Mouse (Mus musculus) urinary bladder, postnatal 25 days (tissue): Measurements from ENCODE around the gene Tmem86a.
"Not testable (repeated sequence)": the region's sequence is repeated elsewhere in the genome, so short reads cannot be mapped to it uniquely, and the experiment has no call there.

ENCODE experiments used
- DNase-seq: peaks from one replicate; pipeline ENCODE4 v3.0.0; 2022; ENCODE audit warnings: low spot score

Tmem86a gene

DNA sequence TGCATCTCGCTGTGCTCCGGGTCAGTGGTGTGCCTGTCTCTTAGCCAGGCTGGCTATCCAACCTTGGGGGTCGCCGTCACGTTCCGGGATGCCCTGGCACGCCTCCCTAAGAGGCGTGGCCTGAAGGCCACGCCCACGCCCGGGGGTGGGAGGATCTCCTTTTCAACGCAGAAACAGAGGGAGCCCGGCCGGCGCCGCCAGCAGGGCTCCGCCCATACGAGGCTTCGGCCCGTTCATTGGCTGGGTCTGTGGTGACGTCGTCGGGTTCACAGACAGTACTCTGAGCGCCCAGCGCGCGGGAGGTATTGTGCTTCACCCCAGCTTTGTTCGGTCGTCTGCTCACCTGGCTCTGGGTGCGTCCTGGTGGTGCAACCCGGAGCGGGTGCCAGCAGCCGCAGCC, at the start of gene Tmem86a:
TSS of gene Tmem86a (plus strand) at position 236 of the 400 bp plus-strand sequence.
- DNase-seq: peak; percentile 86

DNA sequence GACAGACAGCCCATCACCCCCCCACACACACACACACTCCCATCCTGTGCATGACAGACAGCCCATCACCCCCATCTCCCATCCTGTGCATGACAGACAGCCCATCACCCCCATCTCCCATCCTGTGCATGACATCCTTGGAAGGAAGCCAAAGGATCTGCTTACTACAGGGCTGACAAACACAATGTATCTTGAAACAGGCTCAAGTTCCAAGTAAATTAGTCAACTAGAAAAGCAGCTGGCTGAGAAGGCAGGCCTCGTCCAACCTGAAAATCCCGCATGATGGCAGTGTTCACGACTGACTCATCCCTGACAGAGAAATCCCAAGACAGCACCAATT, 49.8 kb upstream of the Tmem86a start:
- no peak for DNase-seq

DNA sequence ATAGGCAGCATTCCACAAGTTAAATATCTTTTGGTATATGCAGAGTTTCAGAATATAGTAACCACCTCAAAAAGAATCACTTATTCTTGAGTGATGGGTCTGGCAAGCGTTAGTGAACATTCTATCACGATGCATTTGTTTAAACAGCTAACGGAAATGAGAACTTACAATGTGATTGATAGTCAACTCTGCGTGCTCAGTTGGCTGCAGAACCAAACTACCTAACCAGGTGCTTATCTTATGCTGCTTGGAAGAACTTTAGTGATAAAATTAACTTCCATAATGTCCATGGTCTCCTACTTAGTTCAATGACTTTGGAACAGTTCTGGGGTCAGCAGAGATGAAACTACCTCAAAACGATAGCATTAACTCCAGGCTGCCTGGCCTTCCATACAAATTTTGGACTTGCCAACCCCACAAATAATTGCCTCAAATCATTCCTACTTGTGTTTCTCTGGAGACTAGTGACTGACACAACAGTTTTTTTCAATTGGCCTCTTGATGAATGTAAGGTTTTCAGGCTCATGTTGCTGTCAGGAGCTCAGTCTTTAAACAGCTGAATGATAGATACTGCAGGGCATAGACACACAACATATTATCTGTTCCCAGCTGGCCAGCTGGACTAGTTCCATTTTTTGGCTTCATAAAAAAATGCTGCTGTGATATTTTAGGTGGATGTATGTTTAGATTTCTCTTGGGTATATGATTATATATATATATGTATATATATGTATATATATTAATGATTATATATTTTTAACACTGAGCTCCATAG, 49.1 kb upstream of the Tmem86a start:
- DNase-seq: no peak

DNA sequence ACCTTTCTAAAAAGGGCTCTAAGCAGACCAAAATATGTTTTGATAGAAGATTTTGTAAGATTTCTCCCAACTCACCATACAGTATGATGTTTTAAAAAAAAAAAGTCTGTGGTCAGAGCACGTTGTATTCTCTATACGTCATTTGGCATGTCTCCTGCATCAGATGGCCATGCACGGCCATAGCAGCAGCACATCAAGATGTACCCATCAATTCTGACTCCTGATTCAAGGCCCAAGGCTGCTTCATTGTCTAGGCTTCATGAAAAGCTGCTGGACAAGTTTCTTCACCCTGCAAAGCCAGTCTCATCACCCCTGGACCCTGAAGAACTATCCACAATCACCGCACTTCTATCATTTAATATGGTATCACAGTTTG, 48.5 kb upstream of the Tmem86a start:
- DNase-seq: no peak

DNA sequence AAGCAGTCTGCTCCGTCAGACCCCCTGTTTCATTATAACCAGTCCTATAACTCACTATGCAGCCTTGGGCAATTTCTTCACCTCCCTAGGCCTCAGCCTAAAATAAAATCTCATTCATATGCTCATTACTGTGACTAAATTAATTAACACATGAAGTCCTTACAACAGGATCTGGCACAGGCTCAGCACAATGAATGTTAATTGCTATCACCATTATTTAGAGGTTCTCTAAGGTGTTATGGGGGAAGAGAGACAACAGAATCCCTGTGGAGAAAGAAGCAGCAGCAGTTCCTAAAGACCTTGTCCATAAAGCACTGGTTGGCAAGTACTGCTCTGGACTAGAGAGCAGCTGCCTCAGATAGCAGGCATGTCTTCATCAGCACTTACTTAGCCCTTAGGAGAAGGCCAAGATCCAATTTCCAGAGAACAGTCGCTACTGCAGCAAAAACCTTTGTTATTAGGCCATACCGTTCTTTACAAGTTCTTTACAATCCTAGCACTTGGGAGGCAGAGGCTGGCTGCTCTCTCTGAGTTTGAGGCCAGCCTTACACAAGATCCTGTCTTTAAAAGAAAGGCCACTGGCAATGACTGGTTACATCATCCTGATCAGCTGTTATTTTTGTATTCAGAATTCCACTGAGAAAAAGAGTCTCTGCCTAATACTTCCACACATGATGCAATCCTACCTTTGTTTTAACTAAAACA, 46.8 kb upstream of the Tmem86a start:
- no peak for DNase-seq

DNA sequence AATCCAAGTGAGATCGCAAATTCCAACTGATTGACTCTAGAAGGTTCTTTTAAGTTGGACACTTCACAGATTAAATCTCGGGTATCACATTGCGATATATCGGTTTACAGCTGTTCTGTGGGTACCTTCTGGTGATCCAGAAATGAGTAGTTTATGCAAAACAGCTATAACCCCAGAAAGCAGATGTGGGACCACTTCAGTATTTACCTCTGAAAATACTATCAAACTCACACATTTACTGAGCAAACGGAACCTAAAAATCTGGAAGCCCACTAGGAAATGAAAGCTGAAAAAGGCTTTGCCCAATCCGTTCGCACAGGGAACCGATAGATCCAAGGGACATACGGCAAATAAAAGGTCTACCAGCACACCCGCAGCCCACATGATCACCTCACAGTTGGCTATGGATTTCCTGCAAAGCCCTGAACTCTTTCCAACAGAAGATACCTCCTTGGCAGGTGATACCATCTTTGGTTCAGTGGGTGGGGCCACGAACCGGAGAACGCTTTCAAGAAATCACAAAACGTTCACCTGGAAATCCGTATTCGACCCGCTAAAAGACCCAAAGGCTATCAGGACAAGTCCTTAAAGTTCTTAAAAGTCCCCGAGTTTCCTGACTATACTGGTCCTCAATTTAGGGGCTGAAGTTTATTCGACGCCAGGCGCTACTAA, 43.2 kb upstream of the Tmem86a start:
- no peak for DNase-seq

DNA sequence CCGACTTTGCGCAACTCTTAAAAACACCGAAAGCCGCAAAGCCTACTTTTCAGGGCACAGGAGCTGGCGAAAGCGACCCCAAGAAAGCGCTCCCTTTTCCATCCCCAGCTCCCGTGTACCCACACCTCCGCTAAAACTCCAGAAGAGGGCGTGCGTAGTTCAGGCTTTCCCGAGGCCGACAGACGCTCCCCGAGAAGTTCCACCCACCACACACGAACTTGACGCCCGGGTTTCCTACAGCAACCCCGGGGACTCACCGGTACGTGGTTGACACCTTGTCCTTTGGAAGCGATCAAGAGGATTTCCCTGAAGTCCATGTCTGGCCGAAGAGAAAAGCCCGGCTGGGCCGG, 42.6 kb upstream of the Tmem86a start:
- DNase-seq: no peak

DNA sequence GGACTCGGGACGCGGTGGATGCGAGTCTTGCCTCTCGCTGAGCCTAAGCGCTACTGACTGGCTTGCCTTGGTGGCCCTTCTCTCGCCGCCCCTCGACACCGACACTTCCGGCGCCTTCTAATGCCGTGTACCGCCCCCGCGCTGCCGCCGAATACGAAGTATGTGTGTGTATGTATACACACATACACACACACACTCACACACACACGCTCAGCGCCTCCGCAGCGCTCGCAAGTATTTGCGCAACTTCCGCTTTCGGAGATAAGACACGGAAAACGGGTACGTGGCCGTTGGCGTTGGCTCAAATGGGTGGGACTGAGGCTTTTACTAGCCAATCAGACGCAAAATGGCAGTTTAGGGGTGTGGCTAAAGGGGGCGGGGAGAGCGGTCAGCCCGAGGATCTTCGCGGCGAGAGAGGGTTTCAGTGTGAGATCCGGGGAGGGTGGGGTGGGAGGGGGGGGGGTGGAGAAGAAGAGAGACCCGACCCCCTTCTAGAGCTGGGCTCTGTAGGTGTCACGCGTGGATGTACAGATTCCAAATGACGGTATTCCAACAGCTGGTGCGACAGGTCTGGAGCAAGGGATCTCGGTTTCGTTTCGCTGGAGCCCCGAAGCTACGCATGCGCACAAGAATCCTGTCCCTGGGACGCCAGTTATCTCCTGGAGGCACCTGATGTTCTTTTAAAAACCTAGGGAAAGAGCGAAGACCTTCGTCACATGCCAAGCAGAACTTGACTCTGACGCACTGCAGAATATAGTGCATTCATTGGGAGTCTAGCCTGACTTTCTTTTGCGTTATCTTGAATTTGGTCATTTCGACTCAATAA, 42.0 kb upstream of the Tmem86a start, which contains the start of gene Spty2d1:
TSS of gene Spty2d1 (minus strand) at position 244 of the 826 bp plus-strand sequence.
- peak; percentile 98 for DNase-seq

DNA sequence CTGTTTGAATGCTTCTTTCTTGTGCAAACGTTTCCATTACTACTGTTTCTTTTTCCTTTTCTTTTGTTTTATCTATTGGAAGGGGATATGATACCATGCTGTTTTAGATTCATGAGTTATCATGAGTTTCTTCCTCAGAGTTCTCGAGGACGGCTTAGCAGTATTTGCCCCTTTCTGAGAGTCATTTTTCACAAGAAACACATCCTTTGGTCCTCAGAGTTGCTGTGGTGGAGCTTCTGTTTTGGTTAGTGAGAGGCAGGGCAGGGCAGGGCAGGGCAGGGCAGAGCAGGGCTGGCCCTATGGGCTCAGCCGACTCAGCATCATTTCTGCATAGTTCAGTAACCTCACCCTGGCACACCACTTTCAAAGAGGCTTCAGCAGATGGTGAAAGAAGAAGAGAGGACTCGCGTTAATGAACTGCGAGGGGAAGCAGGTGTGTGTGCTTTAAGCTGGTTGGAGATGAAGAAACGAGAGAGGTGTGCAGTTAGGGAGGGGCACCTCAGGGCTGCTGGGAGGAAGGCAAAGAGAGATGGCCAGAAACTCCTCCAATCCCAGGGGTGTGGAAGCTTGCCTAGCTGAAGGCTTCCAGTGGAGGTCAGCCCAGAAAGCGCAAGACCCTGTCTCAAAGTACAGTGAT, 37.2 kb upstream of the Tmem86a start:
- DNase-seq: no peak

DNA sequence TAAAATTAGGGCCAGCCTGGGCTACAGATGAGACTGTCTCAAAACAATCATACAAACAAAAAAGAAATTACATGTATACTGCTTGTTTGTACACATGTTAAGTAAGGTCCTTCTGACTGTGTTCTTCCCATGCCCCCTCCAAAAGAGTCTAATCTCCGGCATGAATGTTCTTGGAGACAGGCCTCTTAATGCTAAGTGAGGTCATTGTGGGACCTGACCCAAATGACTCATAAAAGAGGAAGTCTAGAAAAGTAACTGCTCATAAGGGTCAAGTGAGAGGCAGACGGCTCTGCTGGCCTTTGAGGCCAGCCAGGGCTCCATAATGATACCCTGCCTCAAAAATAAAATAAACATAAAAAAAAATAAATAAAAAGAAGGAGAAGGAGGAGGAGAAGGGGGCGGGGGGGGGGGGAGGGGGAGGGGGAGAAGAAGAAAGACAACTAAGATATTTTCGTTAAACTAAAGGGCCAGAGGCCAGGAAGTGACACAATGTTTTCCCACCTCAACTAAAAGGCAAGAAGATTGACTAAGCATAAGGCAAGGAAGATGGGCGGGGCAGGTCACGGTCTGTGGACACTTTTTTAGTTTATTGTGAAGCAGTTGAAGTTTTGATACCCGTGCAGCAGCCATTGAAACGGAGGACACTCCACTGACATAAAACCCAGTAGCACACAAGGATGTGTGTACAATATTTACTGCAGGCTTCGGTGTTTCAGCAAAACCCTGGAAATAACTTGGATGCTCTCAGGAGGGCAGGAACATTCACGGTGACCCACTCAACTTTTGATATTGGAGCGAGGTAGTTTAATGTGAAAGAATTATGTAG, 35.6 kb upstream of the Tmem86a start:
- peak; percentile 41 for DNase-seq

DNA sequence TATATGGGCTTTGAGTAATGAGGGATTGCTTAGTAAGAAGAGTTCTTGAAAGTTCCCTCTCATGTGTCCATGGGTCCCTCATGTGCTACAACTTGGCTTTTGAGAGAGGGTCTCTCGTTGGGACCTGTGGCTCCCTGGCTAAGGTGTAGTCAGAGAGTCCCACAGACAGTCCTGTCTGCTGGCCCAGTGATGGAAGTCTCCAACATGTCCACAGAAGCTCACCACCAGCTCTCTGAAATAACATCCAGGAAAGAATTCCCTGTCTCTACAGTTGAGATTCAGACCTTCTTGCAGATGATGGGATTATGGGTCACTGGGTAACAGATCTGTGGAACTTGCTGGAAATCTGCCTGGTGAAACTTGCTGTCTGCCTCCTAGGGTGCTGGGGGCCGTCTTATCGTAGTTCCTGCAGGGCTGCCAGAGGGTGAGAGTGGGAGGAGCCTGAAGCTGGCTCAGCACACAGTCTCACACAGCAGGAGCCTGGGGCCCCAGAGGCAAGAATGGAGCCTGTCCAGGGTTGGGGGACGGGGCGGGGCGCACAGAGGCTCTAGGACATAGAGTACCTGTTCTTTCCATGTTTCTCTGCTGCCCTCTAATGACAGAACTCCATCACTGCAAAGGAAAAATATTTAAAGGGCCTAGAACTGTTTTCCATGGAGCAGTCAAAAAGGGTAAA, 34.9 kb upstream of the Tmem86a start:
- DNase-seq: peak; percentile 60

DNA sequence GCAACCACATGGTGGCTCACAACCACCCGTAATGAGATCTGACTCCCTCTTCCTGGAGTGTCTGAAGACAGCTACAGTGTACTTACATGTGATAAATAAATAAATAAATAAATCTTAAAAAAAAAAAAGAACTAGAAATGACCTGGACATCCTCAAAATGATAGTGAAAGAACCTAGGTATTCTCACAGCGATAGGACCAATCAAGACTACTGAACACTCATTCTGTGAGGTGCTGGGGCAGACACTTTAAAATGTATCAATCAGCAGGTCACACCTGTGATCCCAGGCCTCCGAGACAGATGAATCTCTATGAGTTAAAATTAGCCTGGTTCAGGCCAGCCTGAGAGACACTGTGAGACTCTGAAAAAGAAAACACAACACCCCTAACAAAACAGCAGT, 33.8 kb upstream of the Tmem86a start:
- no peak for DNase-seq

DNA sequence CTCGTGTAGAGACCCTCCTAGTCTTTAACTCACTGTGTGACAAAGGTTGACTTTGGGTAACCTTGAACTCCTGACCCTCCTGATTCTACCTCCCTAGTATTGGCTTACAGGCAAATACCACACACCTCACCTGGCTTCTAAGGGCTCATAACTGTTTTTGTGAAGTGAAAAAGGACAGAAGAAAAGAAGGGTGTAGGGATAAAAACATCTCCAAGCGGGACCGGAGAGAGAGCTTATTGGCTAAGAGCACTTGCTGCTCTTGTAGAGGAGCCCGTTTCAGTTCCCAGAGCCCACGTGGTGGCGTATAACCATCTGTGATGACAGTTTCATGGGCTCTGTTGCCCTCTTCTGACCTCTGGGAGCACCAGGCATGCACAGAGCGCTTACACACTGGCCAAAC, 33.3 kb upstream of the Tmem86a start:
- DNase-seq: no peak

DNA sequence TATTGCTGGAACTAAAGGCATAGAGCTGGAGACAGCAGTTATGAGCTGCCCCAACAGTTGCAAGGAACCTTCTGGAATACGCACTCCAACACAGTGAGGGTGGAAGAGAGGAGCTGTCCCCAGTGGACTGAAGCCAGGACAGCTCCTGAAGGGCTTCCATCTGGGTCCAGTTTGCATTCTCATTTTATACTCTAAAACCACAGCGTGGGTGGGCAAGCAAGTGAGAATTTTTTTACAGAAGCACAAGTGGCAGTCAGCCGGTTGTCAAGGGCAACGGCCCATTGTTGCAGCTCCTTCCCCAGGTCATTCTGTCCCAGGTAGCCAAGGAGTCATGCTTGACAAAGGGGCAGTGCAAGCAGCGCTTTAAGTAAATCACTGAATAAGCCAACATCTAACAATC, 30.8 kb upstream of the Tmem86a start:
- DNase-seq: no peak

DNA sequence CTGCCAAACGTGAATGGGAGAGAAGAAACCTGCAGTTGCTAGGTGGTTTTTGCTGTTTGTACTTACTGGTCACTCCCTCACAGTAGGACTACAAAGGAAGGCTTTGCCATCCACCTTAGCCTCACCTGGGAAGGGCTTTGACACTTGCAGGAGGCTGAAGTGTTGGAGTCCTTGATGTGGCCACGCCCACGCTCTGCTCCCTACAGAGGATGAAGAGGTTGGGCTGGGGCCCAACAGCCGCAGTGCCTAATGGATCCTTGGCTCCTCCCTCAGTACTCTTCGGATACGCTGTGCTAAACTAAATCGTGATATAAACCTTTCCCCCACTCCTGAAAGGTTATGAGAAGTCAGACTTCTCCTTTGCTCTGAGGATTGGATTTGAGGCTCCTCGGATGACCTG, 29.4 kb upstream of the Tmem86a start:
- DNase-seq: no peak

DNA sequence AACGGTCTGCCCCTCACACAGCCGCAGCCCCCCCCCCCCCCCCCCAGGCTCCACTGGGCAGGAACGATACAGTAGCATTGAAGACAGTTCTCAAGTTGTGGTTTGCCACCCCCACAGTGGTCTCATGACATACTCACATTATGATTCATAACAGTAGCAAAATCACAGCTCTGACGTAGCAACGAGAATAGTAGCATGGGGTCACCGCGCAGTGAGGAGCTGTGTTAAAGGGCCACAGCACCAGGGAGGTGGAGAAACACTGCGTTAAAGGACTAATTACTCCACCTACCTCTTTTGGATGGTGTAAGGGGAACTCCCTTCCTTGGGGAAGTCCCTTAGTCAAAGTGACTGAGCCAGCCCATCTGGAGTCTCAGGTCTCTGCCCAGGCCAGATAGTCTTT, 27.9 kb upstream of the Tmem86a start:
- DNase-seq: no peak

DNA sequence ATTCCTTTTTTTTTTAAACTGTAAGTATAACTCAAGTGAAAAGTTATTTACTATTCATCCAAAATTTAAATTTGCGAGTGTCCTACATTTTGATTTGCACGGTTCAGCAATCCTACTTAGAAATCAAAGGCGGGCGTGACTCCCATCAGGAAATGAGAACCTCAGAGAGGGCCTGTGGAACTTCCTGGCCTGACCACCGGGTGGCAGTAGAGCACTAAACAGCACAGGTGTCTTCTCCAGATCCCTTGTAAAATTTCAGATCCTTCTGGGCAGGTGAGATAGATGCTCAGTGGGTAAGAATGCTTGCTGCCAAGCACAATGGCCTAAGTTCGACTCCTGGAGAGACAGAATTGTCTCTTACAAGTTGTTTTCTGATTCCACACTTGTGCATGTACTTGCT, 26.9 kb upstream of the Tmem86a start:
- DNase-seq: peak; percentile 91

DNA sequence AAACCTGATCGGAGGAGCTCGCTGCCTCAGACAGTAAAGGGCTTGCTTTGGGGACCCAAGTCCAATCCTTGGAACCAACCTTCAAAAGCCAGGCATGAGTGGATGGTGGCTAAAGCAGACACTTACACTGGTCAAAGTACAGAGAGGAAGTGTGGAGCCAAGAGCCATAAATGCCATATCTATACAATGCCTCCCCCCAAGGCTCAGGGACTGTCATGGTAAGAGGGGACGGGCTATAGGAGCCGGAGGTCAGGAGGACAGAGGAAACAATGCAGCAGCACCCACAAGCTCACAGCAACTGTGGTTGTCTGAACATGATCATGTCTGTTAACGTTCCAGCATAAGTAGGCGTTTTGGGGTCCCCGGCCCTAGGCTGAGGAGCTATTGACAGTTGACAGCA, 25.9 kb upstream of the Tmem86a start:
- no peak for DNase-seq

DNA sequence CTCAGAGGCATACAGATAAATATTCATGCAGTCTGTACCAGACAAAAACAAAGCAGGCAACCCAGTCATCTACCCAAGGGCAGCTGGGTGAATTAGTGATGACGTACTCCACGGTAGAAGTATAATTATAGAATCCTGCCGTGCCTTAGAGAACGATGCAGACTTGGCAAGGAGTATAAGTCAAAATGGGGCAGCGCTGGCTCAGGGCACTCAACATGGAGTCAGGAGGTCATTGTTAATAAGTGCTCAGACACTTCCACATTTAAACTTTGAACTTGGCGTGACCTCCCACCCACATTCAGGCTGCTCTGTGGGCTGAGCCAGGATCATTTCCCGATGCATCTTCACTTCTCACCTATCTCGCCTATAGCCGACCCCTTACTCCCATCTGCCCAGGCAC, 25.0 kb upstream of the Tmem86a start:
- DNase-seq: no peak

DNA sequence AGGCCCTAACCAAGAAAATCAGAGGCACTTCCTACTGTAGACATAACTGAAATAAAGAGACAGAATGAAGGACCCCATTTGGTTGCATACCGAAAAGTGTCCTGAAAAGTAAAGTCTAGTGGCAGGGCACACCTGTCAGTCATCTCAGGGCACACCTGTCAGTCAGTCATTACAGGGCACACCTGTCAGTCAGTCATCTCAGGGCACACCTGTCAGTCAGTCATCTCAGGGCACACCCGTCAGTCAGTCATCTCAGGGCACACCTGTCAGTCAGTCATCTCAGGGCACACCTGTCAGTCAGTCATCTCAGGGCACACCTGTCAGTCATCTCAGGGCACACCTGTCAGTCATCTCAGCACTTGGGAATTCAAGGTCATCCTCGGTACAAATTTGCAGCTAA, 23.5 kb upstream of the Tmem86a start:
- not testable (repeated sequence) for DNase-seq

DNA sequence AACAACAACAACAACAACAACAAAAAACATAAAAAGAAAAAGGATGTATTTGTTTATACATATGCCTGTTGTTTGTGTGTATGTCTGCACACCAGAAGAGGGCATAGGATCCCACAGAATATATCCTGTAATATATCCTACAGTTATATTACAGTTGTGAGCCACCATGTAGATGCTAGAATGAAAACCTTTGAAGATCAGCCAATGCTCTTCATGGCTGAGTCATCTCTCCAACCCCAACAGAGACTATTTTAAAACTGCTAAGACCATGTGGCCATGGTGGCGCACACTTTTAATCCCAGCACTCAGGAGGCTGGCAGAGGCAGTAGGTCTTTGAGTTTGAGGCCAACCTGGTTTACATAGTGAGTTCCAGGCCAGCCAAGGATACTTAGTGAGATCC, 22.9 kb upstream of the Tmem86a start:
- no peak for DNase-seq
